Mouse (Mus musculus) spleen, adult 18-20 months (tissue): ENCODE data around the gene Gm29797.
A peak's percentile ranks its signal among the peaks of the same experiment; 100 is the strongest.

ENCODE experiments used
- DNase-seq, 2 experiments: peaks; one replicate each; pipeline ENCODE4 v3.0.0; 2022; ENCODE audit warnings: mixed read lengths in 2 of 2

Gene Gm29797

DNA sequence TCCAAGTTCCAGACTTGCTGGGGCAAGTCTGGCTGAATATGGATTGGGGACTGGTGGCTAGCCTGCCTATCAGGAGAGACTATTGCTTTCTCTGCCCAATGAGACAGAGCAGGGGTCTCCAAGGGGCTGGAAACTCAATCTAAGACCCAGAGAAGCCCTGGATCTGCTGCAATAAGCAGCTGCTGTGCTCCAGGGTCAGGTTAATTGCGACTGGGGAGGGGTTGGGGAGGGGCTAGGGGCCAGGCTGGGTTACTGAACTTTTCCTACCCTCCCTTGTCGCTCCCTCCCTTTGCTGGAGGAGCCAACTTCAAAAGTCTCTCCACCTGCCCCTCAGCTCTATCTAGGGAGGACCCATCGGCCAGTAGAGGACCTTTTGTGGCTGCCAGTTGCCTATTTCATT lies at the start of gene Gm29797:
Gene Gm29797, plus strand, starts transcription at position 301 of the 400 bp plus-strand sequence.
- DNase-seq: no peak

DNA sequence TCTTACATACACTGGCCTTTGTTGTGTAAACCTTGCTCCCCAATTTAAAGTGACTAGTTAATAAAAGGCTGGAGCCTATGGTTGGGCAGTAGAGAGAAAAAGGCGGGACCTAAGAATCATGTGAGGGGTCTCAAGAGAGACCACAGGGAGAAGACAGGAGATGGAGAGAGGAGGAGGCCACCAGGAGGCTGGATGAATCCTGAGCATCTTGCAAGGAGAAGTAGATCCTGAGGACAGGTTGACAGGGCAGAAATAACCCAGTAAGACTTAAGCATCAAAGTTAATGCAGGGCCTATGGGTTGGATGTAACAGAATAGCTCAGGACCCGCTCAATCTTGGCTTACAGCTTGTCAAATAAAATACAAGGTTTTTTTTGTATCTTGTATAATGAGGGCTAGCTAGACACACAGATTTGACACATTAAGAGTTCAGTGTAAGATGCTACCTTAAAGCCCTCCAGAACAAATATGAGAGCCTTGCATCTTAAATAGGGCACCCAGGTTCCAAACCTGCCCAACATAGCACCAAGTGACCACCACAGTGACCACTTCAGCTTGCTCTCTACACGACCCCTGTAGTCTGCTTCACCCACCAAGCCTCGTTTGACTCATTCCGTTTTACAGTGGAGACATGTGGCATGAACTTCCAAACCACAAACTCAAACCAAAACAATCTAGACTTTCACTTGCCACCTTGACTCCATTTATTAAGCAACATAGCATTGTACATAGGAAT lies 37.9 kb upstream of the Gm29797 start:
- no peak for DNase-seq

DNA sequence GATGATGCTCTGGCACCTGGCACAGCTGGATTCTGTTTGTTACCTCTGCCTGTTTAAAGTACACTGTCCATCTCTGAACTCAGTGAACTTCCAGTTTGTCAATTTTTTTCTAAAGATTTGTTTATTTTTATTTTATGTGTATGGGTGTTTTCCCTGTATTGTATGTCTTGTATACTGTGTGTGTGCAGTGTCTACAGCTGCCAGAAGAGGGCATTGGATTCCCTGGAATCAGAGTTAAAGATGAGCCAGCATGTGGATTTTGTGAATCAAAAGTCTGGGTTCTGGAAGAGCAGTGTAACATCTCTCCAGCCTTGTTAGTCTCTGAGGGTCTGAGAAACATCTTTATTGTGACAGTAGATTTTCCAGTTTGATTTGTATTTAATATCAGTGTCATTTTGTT lies 33.4 kb upstream of the Gm29797 start:
- DNase-seq: peak in 1 of 2 experiments; percentile 11

DNA sequence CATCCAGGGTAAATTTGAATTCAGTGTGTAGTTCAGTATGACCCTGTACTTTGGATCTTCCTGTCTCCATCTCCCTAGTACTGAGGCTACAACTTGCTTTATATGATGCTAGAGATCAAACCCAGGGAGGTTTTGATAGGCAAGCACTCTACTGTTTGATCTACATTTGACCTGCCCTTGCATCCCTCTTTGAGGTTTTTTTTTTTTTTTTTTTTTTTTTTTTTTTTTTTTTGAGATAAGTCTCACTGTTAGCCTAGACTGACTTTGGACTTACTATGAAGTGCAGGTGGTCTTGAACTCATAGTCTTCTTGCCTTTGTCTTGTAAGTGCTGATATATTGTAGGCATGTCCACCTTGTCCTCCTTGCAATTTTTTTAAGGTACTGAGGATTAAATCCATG lies 28.4 kb upstream of the Gm29797 start:
- no peak for DNase-seq

DNA sequence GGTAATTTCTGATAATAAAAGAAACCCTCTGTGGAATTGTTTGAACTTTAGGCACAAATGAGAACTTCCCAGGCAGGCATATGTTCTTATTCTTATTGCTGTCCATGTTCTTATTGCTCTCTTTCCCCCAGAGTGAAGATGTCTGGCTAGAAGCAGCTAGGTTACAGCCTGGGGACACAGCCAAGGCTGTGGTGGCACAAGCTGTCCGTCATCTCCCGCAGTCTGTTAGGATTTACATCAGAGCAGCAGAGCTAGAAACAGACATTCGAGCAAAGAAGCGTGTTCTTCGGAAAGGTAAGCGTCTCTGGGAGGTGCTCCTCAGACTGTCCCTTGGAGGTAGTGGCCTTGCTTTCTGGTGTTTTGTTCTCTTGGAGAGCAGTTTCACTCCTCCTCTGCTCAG lies 24.2 kb upstream of the Gm29797 start:
- no peak for DNase-seq

DNA sequence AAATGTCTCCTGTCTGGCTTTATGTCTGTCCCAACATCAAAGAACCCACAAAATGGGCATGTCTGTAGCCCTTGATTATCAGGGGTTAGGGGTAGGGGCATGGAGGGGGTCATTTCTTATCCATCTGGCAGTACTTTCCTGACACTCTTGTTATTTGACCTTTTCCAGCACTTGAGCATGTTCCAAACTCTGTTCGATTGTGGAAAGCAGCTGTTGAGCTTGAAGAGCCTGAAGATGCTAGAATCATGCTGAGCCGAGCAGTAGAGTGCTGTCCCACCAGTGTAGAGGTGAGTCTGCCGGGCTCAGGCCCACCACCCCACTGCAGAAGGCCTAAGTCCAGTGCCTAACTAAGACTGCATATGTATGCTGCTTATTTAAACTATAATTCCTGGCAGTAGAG lies 21.0 kb upstream of the Gm29797 start:
- DNase-seq: no peak

DNA sequence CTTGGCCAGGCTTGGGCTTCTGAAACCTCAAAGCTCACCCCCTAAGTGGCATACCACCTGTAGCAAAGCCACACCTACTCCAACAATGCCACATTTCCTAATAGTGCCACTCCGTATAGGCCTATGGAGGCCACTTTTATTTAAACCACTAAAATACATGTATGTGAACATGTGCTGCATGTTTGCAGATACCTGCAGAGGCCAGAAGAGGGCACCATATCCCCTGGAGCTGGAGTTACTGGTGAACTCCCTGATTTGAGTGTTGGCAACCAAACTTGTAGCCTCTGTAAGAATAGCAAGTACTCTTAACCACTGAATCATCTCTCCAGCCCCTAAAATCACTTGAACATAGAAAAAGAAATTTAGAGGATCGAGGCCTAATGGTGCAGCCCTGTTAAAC lies 12.5 kb upstream of the Gm29797 start:
- peak in 1 of 2 experiments; percentile 31 for DNase-seq

DNA sequence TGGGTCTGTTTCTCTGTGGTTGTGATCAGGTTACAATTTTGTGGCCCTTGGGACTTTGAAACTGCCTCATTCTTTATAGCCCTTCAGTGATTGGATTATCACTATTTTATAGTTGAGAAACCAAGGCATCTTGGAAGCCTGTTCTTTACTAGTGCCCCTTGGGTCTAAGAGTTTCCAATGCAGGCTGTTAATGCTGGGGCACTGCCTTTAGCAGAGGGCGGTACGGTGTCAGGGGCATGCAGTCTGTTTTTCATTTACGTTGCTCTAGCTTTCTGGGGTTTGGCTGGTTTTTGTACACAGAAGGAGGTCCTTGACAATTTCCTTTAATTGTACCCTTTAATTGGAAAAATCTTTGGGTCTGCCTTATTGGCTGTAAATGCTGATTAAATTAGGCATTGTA lies 11.2 kb upstream of the Gm29797 start:
- DNase-seq: no peak

DNA sequence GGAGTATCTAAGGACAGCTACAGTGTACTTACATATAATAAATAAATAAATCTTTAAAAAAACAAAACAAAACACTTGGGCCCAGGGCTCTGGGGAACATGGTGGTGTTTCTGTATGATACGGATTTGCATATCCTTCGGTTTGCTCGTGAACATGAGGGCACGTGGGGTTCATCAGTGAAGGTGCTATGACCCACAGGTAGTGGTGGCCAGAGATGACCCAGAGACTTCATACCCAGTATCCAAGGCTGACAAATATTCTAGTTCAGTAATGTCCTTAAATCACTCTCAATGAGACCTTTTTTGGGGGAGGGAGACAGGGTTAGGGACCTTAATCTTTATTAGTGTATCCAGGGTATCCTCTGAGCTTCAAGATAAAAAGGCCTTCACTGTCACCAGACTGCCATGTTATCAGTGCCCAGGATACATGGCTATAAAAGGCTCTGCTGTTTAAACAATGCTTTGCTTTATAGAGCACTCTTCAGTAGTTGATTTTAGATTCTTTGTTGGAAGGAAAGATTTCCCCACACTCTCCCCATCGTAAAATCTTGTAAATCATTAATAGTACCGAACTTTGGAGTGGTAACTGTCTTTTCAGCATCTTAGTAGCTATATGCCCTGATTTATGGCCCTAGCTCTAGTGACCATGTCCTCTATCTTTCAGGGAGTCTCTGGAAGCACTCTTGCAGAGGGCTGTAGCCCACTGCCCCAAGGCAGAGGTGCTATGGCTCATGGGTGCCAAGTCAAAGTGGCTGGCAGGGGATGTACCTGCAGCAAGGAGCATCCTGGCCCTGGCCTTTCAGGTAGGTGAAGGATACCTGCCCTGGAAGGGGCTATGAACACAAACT lies 10.0 kb upstream of the Gm29797 start:
- no peak for DNase-seq

DNA sequence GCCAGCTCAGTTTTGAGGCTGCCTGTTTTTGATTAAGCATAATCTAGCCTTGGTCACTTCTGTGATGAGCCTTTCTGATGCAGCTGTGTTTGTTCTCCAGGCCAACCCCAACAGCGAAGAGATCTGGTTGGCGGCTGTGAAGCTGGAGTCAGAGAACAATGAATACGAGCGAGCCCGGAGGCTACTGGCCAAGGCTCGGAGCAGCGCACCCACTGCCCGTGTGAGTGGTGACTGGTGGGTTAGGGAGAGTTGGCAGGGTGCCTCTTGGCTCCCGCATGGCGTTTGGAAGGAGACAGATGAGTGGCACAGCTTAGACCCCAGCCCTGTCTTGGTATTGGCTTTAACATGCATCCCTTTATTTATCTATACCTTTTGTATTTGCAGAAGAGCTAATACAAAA lies 7.9 kb upstream of the Gm29797 start:
- DNase-seq: no peak

DNA sequence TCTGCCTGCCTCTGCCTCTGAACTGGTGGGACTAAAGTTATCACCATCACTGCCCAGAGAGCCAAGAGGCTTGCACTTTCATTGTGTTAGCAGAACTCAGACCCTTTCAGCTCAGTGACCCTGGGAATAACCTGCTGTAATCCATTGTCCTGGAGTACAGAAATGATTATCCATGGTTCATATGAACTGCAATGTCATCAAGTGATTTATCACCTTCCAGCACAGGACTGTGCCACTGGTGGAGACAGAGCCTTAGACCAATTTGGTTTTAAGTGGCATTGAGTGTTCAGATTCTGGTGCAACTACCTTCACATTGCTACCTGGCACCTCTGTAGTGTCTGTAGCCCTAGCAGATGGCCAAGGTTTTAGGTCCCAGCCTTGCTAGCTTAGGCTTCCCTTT lies 3.8 kb upstream of the Gm29797 start:
- no peak for DNase-seq

DNA sequence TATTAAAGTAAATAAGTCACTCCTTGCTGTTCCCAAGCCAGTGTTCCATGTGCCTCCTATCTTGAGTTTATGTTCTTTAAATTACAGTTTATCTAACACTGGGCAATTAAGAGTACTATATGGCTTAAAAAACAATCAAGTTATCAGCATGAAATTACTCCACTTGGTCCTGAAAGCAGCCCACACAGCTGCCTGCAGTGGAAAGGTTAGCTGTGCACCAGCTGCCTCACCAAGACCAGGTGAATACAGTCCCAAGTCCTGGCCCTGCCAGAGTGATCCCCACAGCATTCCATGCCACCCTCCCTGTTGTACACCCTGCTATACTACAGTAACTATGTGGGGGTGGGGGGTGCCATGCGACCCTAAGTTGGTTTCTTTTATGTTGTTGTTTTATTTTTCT lies 3.3 kb upstream of the Gm29797 start:
- no peak for DNase-seq

DNA sequence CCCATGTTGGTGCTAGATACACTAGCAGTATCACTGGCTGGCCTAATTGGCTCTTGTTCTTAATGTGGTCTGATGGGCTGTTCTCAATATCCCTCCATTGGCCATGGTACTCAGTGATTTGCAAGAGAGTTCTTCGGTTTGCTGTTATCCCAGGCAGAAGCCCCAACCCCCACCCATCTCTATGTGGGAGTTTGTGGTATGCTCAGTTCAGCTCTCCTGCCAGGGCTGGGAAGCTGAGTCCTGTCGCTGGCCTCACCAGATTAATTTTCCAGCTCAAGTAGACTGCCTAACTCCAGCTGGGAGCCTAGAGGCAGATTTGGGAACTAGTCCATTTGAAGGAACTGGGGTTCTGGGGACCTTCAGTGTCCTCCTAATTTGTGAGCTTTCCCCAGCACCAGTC lies 607 bp downstream of the Gm29797 start:
- no peak for DNase-seq

DNA sequence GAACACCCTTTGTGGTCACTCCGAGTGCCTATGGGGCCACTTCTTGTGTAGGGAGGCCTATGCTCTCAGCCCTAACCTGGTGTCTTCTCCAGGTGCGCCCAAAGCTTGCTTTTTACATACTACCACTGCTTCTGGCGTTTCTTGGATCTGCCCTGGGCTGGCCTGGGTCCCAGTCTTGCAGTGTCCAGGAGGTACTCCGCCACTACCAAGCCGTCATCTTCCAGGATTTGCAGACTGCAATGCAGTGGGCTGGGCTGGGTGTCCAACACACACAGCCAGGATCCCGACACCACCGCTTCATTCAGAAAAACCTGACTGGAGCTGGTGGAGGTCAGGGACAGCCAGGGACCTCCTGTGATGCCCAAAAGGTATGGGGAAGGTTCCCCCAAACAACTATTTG lies 1.7 kb downstream of the Gm29797 start:
- no peak for DNase-seq

DNA sequence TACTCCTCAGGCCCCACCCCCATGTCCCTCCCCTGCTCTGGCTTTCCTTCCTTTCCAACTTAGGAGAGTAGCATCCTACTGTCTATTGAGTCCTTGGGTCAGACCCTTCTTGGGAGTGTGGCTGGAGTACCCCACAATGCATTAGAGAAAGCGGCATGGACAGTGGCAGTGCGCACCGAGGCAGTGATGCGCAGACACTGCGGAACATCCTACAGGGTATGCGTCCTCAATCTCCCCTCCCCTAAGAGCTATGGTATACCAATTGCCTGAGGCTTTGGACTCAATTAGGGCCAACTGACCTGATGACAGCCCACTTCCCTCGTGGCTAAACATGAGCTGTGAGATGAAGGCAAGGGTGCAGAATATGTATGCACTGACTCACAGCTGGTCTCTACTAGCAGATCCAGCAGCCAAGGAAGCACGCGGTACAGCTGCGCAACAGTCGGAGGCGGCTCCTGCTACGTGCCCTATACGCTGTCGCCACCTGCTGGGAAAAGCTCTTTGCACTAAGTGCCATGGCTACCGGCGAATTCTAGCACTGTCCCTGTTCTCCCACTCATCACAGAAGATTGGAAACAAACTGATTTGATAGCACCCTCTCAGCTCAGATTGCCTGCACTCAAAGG lies 2.2 kb downstream of the Gm29797 start:
- DNase-seq: peak in 1 of 2 experiments; percentile 32

DNA sequence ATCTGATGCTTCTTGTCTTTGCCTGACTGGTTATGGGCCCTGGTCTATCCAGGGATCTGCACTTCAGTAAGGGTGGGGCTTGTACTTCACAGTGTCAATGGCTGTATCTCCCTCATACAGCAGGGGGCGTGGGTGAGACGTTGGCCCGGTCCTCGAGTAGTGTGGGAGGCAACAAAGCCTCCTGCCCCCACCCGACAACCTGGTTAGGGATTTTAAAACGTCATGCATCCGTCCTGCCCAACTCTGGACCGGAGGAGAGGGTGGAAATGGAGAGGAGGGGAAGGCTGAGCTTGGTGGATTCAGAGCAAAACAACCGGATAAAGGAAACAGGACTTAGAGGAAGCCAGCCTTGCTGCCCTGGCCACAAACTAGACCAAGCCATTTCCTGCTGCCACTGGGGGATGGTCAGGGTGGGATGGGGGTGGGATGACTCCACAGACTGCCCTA lies 2.8 kb downstream of the Gm29797 start:
- peak; percentile 61 to 77 for DNase-seq

DNA sequence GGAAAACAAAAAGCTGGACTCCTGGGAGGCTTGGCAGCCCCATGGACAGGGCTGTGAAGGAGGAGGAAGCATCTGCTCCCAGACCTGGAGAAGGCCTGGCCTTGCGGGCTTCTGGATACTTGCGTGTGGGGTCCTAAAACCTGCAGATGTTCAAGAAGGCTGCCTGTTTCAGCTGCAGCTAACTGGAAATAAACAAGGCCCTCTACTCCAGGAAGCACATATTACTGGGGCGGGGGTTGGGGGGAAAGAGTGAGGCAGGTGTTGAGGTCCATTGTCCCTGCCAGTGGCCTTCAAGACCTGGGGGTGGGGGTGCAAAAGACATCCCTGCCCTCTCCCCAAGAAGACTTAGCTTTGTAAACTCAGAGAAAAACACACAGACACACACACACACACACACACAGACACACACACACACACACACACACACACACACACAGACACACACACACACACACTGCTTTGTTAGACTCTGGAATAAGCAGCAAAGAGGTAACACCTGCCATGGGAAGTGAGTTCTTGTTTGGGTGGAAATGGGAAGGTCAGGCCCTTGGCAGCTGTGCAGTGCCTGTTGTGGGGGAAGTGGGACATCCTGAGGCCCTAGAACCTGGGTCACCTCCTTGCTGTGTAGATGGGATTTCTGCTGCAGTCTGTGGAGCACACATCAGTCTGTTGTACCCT lies 5.9 kb downstream of the Gm29797 start:
- no peak for DNase-seq

DNA sequence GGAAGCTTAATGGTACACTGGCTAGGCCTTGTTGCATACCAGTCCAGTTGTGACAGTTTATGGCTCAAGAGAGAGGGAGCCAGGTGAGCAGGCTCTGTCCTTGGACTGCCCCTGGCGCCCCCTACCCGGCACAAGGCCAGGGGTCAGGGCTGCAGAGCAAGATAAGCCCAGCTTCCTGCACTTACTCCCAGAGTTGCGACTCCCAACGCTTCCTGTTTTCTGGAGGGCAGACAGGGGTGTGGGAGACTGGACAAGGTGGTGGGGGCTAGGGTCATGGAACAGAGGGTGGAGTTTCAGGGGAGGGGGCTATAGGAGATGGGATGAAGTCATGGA lies 6.4 kb downstream of the Gm29797 start:
- DNase-seq: no peak

DNA sequence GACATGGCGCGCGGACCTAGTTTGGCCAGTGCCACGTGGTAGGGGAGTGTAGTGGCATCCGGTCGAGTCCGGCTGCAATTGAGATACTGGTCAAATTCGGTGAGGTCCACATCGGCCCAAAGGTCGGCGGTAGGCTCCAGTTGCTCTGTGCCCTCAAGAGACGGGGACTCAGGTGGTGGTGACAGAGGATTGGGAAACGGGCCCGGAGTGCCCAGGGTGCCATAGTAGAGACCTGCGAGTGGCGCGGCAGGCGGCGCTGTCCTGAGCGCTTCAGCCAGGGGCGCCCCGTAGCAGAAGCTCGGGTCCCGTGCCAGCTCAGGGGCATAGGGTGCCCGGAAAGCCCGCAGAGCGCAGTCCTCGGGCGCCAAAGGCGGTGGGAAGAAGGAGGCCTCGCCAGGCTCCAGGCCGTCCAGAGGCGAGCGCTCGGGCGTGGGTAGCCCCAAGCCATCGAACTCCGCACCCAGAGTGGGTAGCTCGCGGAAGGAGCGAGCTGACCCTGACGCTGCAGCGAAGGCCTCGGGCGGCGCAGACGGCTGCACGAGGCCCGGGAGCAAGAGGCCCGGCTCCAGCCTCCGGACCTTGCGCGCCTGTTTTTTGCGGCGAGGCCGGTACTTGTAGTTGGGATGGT lies 13.6 kb downstream of the Gm29797 start:
- no peak for DNase-seq

DNA sequence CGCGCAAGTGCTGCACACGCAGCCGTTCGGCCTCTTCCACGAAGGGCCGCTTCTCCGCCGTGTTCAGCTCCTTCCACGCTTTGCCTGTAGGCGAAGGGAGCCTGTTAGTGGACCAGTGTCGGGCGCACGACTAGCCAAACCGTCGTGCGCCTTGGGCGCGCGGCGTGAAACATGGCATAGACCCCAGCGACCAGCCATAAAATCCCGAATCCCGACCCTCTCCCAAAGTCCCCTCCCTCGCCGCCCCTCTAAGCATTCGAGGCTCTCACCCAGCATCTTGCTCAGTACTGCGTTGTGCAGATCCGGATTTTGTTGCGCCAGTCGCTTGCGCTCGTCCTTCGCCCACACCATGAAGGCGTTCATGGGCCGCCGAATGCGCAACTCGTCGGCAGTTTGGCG lies 14.1 kb downstream of the Gm29797 start:
- no peak for DNase-seq

DNA sequence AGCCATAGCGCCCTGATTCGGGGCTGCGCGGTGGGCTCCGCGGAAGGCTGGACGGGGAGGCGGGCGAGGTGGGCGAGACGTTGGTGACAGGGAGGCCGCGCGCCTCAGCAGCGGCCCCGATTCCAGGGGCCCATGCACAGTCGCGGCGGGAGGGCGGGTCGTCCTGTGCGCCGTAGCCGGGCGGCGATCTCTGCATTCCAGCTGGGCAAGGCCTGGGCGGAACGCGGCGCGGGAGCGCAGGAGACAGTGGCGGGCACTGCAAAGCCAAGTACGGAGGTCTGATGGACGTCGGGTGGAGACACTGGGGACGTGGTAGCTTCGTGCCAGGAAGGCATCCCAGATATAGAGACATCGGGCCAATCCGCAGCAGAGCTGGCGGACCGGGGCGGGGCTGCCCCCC lies 14.5 kb downstream of the Gm29797 start, which contains the start of gene Sox18:
Gene Sox18, minus strand, starts transcription at position 315 of the 400 bp plus-strand sequence.
- no peak for DNase-seq

DNA sequence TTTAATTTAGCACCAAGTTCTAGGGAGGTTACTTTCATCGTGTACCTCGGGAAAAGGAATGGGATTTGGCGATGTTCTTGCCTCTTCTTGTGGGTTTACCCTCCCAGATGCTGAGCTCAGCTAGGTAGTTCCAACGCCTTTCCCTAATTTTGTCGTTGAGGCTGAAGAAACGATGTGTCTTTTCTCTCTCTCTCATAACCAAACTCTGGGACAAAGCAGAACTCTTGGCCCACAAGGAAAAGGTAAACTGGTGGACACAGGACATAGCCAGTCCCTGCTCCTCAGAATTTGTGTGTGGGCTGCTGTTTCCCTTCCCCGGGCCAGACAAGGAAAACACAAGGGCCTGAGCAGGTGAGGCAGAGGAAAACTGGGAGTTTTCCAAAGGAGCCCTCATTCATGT lies 15.2 kb downstream of the Gm29797 start:
- no peak for DNase-seq

DNA sequence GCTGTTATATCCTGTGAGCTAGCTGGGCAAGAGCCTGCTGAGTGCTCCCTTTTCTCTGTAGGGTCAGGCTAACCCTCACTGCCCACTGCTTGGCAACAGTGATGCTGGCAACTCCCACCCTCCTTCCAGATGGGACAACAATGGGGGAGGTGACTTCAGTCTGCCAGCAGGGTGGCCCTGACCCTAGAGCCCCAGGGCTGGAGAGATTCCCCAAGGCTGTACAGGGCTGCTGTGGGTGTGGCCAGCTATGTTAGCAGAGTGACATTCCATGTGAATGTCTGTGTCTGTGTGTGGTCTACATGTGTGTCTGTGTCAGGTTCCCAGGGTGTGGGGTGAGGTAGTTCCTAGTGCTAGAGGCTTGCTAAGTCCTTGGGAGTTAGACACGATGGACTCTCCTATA lies 16.7 kb downstream of the Gm29797 start:
- no peak for DNase-seq
